Mouse (Mus musculus) gastrocnemius, adult 8-10 months (tissue): ENCODE measurements around the gene Olfr159. TPM values are rescaled to one million over a fixed set of nuclear protein-coding genes. Genes with fewer than 3 reads are reported as not detected.

Experiments
- DNase-seq, 2 experiments: peaks; one replicate each; pipeline ENCODE4 v3.0.0; 2022; ENCODE audit warnings: low spot score in 2 of 2
- total RNA-seq, 4 experiments: library from RNA; stranded (reverse); gene quantifications; 2 replicates each; pipeline ENCODE4 v1.2.4; 2022

The Olfr159 gene
- total RNA-seq, 4 experiments from 2014 or later: not detected

DNA sequence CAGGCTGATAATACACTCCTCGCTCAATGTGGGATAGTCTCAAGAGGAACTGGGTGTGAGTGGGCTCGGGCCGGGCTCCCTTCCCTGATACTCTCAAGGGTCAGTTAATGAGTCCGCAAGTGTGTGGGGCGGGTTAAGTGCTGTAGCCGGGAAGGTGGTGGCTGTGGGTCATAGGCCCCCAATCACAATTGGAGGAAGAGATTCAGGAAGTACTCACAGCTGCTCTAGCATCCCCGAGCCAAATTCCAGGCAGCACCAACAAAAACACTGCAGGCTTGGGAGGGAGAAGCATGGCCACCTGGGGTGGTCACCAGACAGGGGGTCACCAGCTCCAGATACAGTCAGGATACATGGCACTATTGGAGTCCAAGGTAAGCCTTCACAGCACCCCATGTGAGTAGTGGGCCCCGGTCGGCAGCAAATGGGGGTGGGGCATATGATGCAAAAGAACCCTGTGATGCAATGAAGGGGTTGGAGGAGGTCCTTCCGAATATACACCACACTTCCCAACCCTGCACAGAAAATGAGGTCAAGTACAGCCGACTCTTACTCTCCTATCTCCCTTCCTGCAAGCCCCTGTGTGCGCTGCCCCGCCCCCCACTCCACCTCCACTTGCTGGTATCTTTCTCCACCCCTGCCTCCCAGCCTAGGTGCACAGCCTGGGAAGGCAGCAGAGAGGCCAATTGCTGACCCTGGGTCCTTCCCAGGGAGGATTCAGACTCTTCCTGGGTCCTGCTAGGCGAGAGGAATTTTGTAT is 40.8 kb downstream of the Olfr159 start, which contains the start of gene Spaar:
Gene Spaar, plus strand, starts transcription at position 241 of the 757 bp plus-strand sequence.
- DNase-seq: peak in 1 of 2 experiments; percentile 58

DNA sequence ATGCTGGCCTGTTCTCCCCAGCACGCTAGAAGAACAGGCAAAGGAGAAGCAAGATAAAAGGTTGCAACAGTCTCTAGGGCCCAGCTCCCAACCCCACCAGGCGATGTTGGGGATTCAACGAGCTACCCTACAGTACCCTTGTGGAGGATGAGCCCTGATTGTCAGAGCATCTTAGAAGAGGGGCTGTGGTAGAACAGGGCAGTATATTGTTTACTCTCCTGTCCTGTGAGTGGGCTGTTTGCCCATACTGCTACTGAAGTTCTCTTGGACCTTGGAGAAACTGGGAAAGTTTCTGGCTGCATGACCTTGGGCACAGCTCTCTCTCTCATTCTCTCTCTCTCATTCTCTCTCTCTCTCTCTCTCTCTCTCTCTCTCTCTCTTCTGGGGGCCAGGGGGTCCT is 41.7 kb downstream of the Olfr159 start:
- no peak for DNase-seq

DNA sequence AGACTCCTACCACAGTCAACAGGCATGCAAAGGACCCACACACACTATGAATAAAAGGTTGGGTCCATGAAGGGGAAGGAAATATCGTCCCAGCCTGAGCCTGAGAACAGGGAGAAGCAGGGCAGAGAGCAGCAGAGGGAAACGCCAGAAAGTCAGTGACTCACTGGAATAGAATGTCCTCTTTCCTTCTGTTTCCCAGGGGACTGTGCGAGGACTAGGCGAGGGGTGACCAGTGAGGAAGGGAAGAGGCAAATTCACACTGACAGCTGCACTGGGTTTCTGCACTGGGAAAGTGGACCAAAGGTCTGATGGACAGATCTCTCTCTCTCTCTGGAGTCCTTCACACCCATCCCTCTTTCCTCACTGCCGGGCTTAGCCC is 42.2 kb downstream of the Olfr159 start:
- peak; percentile 47 to 50 for DNase-seq

DNA sequence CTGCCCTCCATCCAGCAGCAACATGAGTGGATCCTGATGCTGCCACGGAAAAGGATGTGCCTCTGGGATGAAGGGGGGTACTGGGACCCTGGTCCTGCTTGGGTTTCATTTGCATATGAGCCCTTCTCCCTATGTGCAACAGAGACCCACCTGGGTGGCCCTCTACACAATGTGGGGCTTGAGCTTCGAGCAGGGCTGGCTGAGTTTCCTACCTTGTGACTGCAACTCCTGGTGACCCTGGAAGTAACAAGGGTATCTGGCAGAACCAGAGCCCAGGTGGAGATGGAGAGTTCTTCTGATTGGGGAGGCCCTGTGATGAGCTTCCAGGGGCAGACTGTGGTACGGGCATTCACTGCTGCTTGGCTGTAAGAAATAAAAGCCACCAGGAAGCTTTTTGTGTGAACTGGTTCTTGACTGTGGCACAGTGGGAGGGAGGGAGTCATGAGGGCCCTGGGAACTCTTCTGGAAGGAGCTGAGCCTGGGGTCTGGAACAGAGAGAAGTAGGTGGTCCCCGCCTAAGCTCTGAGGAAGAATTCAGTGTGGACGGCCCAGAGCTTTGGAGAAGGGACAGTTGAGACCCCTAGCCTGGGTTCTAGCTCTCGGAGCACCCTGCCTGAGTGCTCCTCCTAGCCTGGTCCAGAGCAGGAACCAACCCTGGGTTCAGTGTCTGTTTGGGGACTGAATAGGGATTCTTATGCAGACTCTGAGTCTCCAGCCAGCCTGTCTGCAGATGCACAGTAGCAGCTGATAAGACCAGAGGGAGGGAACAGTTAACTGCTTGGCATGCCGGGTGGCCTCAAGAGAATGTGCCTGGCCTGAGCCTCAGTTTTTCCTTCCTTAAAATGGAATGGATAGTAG is 42.9 kb downstream of the Olfr159 start:
- DNase-seq: no peak

DNA sequence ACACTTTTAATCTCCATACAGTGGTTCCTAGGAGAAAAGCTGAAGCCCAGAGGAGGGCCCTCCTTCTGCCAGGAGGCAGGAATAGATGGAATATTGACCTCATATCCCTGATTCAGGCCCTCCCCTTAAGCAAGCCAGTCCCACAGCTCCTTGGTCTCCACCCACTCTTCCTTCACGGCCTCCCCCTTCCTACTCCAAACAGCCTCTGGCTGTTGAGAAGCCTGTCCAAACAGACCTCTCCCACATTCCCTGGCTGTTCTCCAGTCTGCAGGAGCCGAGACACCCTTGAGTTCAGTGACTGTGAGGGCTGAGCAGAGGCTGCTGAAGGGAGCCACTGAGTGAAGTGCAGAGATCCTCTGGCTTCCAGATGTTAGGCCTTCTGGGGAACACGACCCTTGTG is 43.8 kb downstream of the Olfr159 start, which contains the start of gene Hrct1:
Gene Hrct1, plus strand, starts transcription at position 194 of the 400 bp plus-strand sequence.
- DNase-seq: peak; percentile 66 to 79

DNA sequence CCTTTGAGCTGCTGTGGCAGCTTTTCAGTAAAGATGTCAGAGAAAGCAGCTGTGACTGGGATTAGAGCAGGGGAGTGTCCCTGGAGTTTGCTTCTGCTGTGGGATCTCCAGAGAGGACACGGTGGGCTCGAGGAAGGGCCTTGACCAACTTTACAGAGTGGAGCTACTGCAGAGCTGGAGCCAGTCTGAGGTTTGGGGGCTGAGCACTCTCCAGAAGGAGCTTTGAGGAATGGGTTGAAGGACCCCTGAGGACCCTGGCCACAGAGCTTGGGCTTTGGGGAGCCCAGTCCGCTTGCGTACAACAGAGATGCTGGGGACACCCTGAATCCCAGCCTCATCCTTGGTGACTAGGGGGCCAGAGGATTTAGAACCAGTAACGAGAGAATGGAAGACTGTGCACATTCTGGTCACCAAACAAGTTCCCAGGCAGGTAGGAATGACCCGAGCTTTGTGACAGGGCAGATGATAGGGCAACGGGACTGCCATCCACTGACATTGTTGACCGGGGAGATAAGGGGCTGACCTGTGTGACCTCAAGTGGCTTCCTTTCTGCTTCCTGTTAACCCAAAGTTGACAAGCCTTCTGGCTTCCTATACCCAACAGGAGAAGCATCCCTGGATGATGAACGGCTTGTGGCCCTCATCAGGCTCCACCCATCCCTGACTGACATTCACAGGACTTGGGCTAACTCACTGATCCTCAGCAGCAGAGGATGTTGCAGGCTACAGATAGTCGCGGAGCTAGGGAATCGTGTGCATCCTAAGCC is 44.4 kb downstream of the Olfr159 start:
- no peak for DNase-seq

DNA sequence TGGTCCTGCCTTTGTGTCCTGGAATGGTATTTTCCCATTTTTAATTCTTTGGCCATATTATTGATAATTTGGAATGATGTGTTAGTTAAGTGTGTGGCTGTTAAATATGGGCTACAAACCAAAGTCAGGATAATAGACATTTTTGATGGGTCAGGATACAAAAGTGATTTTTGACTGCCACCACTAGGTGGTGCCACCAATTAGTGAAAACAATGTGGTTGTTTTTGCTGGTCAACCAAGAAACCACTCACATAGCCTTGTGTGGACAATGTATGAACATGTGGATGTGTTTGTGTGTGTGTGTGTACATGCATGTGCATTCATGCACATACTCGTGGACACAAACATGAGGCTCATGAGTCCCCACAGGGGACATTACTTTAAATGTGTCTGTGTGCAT is 46.0 kb downstream of the Olfr159 start:
- no peak for DNase-seq

DNA sequence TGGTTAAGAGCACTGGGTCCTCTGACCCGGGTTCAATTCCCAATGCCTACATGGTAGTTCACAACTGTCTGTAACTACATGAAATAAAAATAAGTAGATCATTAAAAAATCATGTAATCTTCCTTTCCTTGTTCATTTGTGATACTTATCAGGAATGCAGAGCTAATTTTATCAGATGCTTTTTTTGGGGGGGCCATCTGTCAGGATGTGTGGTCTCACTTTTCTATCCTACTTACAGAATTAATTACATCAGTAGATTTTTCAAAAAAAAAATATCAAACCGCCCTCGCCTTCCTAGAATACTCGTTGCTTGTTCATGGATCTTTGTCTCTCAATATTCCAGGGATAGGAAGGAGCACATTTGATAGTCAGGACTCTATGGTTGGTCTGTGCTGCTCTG is 48.6 kb downstream of the Olfr159 start:
- no peak for DNase-seq

DNA sequence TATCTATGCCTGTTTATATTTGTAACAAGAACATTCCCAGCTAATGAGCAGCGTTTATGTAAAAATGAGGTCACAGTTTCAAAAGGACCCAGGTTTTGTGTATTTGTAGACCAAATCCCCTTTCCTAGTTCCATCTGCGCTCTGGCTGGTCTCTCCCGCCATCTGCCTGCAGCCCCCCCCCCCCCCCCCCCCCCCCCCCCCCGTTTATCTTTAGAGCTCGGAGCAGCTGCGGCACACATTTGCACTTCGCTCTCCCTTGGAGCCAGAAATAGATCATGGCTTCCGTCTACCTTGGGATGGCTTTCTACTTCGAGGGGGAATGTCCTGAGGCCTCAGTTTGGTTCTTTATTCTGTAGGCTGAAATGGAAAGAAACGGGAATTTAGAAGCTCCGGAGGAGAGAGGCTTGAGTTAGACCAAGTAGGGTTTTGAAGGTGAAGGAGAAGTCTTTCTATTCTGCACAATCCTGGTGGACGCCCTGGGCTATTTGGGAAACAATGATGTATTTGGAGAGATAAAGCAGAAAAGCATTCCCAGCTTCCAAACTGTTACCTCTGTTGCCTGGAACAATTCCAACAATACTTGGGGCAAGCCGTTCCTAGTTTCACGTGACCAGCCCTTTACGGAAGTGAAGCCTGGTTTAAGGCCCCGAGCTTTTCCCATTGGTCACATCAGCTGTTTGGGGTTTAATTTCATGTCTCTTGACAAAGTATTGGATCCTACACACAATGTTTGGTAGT is 50.1 kb downstream of the Olfr159 start:
- DNase-seq: no peak

Other genes with a start within 250 kb of the Olfr159 start
- 1,000 to 10,000 TPM; 3,728 to 5,173 (median 4,676) TPM for gene Tpm2, start 247.2 kb downstream of the Olfr159 start, total RNA-seq
- gene Creb3, start 208.7 kb downstream of the Olfr159 start, total RNA-seq: 10 to 100 TPM; 36.3 to 47.6 (median 41.3) TPM
- gene Tln1, start 208.3 kb downstream of the Olfr159 start, total RNA-seq: 10 to 100 TPM; 52.5 to 57.4 (median 56.6) TPM
- gene Rgp1, start 192.3 kb downstream of the Olfr159 start, total RNA-seq: 10 to 100 TPM; 22.8 to 26.9 (median 23.5) TPM
- 1 to 10 TPM; 3.8 to 4.4 (median 4.2) TPM for gene Gba2, start 192.1 kb downstream of the Olfr159 start, total RNA-seq
- not detected for gene Msmp, start 186.5 kb downstream of the Olfr159 start, total RNA-seq
- 10 to 100 TPM; 31.1 to 40.6 (median 32.6) TPM for gene Npr2, start 139.1 kb downstream of the Olfr159 start, total RNA-seq
- not detected for gene Spag8, start 117.4 kb downstream of the Olfr159 start, total RNA-seq
- 10 to 100 TPM; 46.4 to 48.6 (median 47.3) TPM for gene Hint2, start 114.5 kb downstream of the Olfr159 start, total RNA-seq
- gene Tmem8b, start 102.0 kb downstream of the Olfr159 start, total RNA-seq: 10 to 100 TPM in 2 of 4 experiments, 1 to 10 TPM in 2; 9.5 to 14.4 (median 10.4) TPM
- under 1 TPM in 3 of 4 experiments, not detected in 1; 0.07 to 0.12 (median 0.11) TPM for gene Fam221b, start 101.9 kb downstream of the Olfr159 start, total RNA-seq
- gene Olfr70, start 70.2 kb downstream of the Olfr159 start, total RNA-seq: not detected
- gene Olfr71, start 60.8 kb downstream of the Olfr159 start, total RNA-seq: not detected
- 1 to 10 TPM in 3 of 4 experiments, under 1 TPM in 1; 0.73 to 2.9 (median 1.7) TPM for gene Hrct1, start 43.8 kb downstream of the Olfr159 start, total RNA-seq
- 1 to 10 TPM in 1 of 4 experiments, under 1 TPM in 3; 0.77 to 1.5 (median 0.91) TPM for gene Spaar, start 41.0 kb downstream of the Olfr159 start, total RNA-seq
- not detected for gene Olfr156, start 52.9 kb upstream of the Olfr159 start, total RNA-seq
- not detected for gene Olfr157, start 69.2 kb upstream of the Olfr159 start, total RNA-seq
- gene Olfr155, start 80.6 kb upstream of the Olfr159 start, total RNA-seq: not detected
- gene Reck, start 104.5 kb upstream of the Olfr159 start, total RNA-seq: 1 to 10 TPM; 1.4 to 2.4 (median 2.0) TPM
- 1 to 10 TPM in 2 of 4 experiments, under 1 TPM in 2; 0.58 to 1.8 (median 1.1) TPM for gene Glipr2, start 186.4 kb upstream of the Olfr159 start, total RNA-seq
- gene Ccin, start 212.5 kb upstream of the Olfr159 start, total RNA-seq: not detected
- 10 to 100 TPM; 41.3 to 51.1 (median 46.3) TPM for gene Clta, start 233.4 kb upstream of the Olfr159 start, total RNA-seq